Mouse (Mus musculus) spleen, adult 2 months (tissue): ENCODE results near the gene Ripply1.

Experiments
- CTCF ChIP-seq: fragments of 200-500 bp; IDR thresholded peaks from 2 replicates; pipeline ENCODE4 v1.5.1; 2011; ENCODE audit warnings: mild to moderate bottlenecking, inconsistent platforms; ENCODE audit not compliant: insufficient read depth, insufficient read length, insufficient replicate concordance; ENCODE audit errors: extremely low read depth
- POLR2A ChIP-seq: fragments of 200-500 bp; IDR thresholded peaks from 2 replicates; pipeline ENCODE4 v1.6.1; 2011; ENCODE audit warnings: low read depth, low read length, inconsistent platforms

DNA sequence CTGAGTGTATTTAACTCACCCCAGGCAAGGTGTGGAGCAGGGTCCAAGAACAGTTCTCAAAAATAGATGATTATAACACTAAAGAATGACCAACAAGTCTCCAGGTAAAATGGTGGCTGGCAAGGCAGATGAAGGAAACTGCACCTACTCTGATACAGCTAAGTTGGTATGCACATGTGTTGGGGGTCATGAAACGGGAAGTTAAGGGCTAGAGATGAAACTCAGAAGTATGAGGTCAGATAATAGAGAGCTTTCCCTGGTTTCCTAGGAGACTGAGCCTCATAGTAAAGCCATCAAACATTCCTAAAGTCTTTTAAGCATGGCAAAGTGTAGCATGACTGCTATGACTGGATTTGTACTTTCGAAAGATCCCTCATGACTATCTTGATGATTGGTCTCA lies 20.9 kb upstream of the Ripply1 start:
- TF ChIP-seq CTCF (no peak), POLR2A (no peak)
